8 mouse cellular contexts compared by ENCODE assay signal in genomic region chr1:191527921-191528612, GRCm38 (mm10). TPM values are rescaled to one million over a fixed set of nuclear protein-coding genes. Genes with fewer than 3 reads are reported as not detected.
DNase-seq lines count a peak whose midpoint lies in the region; ATAC-seq and TF ChIP-seq lines count a peak whose summit lies in the region.

No protein-coding gene starts in this region.

- H3K27ac ChIP-seq in kidney, adult 2 months (ENCODE audit: insufficient read depth, low read depth, low read length), result no peak overlapping the region
- H3K27ac ChIP-seq in MEL (ENCODE audit: control insufficient read depth, low read depth, low read length), result no peak overlapping the region
- H3K27ac ChIP-seq in embryonic facial prominence, embryonic 14.5 days (replicated peaks; ENCODE audit: low read depth, low read length), result peak overlapping the region; percentile 49
- peak overlapping the region; percentile 67 for H3K27ac ChIP-seq in limb, embryonic 15.5 days
- no peak overlapping the region for H3K27ac ChIP-seq in hindbrain, embryonic 12.5 days
- no peak overlapping the region for H3K27ac ChIP-seq in midbrain, embryonic 16.5 days (ENCODE audit: low read length)

- TF ChIP-seq EP300 in MEL (IDR thresholded peaks at IDR 0.05; ENCODE audit: low read depth in 1 of 2, low read length in 2 of 2), result no peak

- no peaks in the 10 kb centered on the region for H3K27me3 ChIP-seq in kidney, adult 2 months (replicated peaks; ENCODE audit: control insufficient read depth, insufficient read depth, low read length)
- no peaks in the 10 kb centered on the region for H3K27me3 ChIP-seq in MEL (ENCODE audit: control insufficient read depth in 1 of 2, insufficient read depth in 2 of 2, low read length in 2 of 2)
- no peaks in the 10 kb centered on the region for H3K27me3 ChIP-seq in embryonic facial prominence, embryonic 14.5 days (replicated peaks; ENCODE audit: control insufficient read depth, insufficient read depth, low read length)
- no peaks in the 10 kb centered on the region for H3K27me3 ChIP-seq in limb, embryonic 15.5 days
- no peaks in the 10 kb centered on the region for H3K27me3 ChIP-seq in hindbrain, embryonic 12.5 days
- no peaks in the 10 kb centered on the region for H3K27me3 ChIP-seq in midbrain, embryonic 16.5 days (ENCODE audit: control insufficient read depth, insufficient read depth, low read depth, low read length)

- TF ChIP-seq CTCF in kidney, adult 2 months (conservative IDR thresholded peaks at IDR 0.05; ENCODE audit: insufficient read depth, insufficient read length, low read depth, low read length), result no peak
- TF ChIP-seq CTCF in MEL (IDR thresholded peaks at IDR 0.05 in 2 of 3, conservative IDR thresholded peaks at IDR 0.05 in 1 of 3; ENCODE audit: control insufficient read depth in 1 of 3, insufficient read depth in 1 of 3, low read depth in 2 of 3, low read length in 3 of 3, poor library complexity in 1 of 3, severe bottlenecking in 1 of 3), result no peak

- no peaks in the 10 kb centered on the region for H3K79me2 ChIP-seq in MEL (ENCODE audit: control insufficient read depth, insufficient read depth, low read length, poor library complexity)

- no peaks in the 10 kb centered on the region for H3K9me3 ChIP-seq in MEL (replicated peaks; ENCODE audit: insufficient read depth, low read length)
- no peaks in the 10 kb centered on the region for H3K9me3 ChIP-seq in embryonic facial prominence, embryonic 14.5 days (ENCODE audit: control insufficient read depth, low read length)
- no peaks in the 10 kb centered on the region for H3K9me3 ChIP-seq in limb, embryonic 15.5 days
- H3K9me3 ChIP-seq in hindbrain, embryonic 12.5 days (replicated peaks), result no peaks in the 10 kb centered on the region
- H3K9me3 ChIP-seq in midbrain, embryonic 16.5 days (replicated peaks; ENCODE audit: control insufficient read depth, low read length, poor library complexity, severe bottlenecking), result no peaks in the 10 kb centered on the region

- DNase-seq in kidney, adult 2 months, result peak; percentile 23
- no peak for DNase-seq in kidney, adult 8-10 months
- DNase-seq in MEL (ENCODE audit: low read depth, low spot score), result peak; percentile 35
- peak; percentile 67 for DNase-seq in embryonic facial prominence, embryonic 14.5 days (ENCODE audit: low spot score)

- no peaks in the 10 kb centered on the region for H3K4me1 ChIP-seq in kidney, adult 2 months (ENCODE audit: control insufficient read depth, insufficient read depth, low read length)
- no peaks in the 10 kb centered on the region; a peak in 1 of 4 replicates for H3K4me1 ChIP-seq in MEL (ENCODE audit: control insufficient read depth in 1 of 2, insufficient read depth in 2 of 2, low read length in 2 of 2)
- no peaks in the 10 kb centered on the region for H3K4me1 ChIP-seq in embryonic facial prominence, embryonic 14.5 days (ENCODE audit: control insufficient read depth, insufficient read depth, low read length)
- H3K4me1 ChIP-seq in limb, embryonic 15.5 days, result peaks cover 8% of the 10 kb centered on the region
- H3K4me1 ChIP-seq in hindbrain, embryonic 12.5 days, result no peaks in the 10 kb centered on the region
- H3K4me1 ChIP-seq in midbrain, embryonic 16.5 days (ENCODE audit: control insufficient read depth, insufficient read depth, low read length), result no peaks in the 10 kb centered on the region

- peak; percentile 28; the same call in 1 of the 2 replicates for ATAC-seq in embryonic facial prominence, embryonic 14.5 days (ENCODE audit: low read depth)
- ATAC-seq in limb, embryonic 15.5 days (ENCODE audit: insufficient number of reproducible peaks, low FRiP score, low TSS enrichment, low read depth), result peak; percentile 35; the same call in 1 of the 2 replicates
- ATAC-seq in hindbrain, embryonic 12.5 days (ENCODE audit: low FRiP score), result no peak
- ATAC-seq in midbrain, embryonic 16.5 days, result no peak
- ATAC-seq in granulocyte monocyte progenitor cell, adult 5-6 weeks (replicated peaks; ENCODE audit: poor library complexity, severe bottlenecking), result no peak

- no peak for TF ChIP-seq RAD21 in MEL (IDR thresholded peaks at IDR 0.05; ENCODE audit: low read depth, low read length)

- H3K4me3 ChIP-seq in kidney, adult 2 months (ENCODE audit: insufficient read depth, low read depth, low read length), result no peak overlapping the region
- no peak overlapping the region for H3K4me3 ChIP-seq in MEL (ENCODE audit: control insufficient read depth in 1 of 2, insufficient read depth in 1 of 2, low read depth in 2 of 2, low read length in 2 of 2)
- no peak overlapping the region for H3K4me3 ChIP-seq in embryonic facial prominence, embryonic 14.5 days (ENCODE audit: low read depth, low read length)
- H3K4me3 ChIP-seq in limb, embryonic 15.5 days, result no peak overlapping the region
- no peak overlapping the region for H3K4me3 ChIP-seq in hindbrain, embryonic 12.5 days
- H3K4me3 ChIP-seq in midbrain, embryonic 16.5 days (ENCODE audit: low read depth, low read length), result no peak overlapping the region

- WGBS in kidney, adult 2 months, result 42% methylated on average over 4 of the region's 4 CpGs
- 40% methylated on average over 4 of the region's 4 CpGs for WGBS in embryonic facial prominence, embryonic 14.5 days
- 34% methylated on average over 4 of the region's 4 CpGs for WGBS in limb, embryonic 15.5 days
- WGBS in hindbrain, embryonic 12.5 days, result 76% methylated on average over 4 of the region's 4 CpGs
- WGBS in midbrain, embryonic 16.5 days, result 75% methylated on average over 4 of the region's 4 CpGs

- H3K4me2 ChIP-seq in embryonic facial prominence, embryonic 14.5 days (ENCODE audit: low read depth, low read length), result no peak overlapping the region
- H3K4me2 ChIP-seq in limb, embryonic 15.5 days, result no peak overlapping the region
- no peak overlapping the region for H3K4me2 ChIP-seq in hindbrain, embryonic 12.5 days (replicated peaks)
- H3K4me2 ChIP-seq in midbrain, embryonic 16.5 days (ENCODE audit: low read length), result no peak overlapping the region

- H3K9ac ChIP-seq in MEL (ENCODE audit: control insufficient read depth, low read depth, low read length, poor library complexity, severe bottlenecking), result no peak overlapping the region
- no peak overlapping the region for H3K9ac ChIP-seq in embryonic facial prominence, embryonic 14.5 days (ENCODE audit: low read depth, low read length)
- no peak overlapping the region for H3K9ac ChIP-seq in limb, embryonic 15.5 days
- H3K9ac ChIP-seq in hindbrain, embryonic 12.5 days, result no peak overlapping the region
- no peak overlapping the region for H3K9ac ChIP-seq in midbrain, embryonic 16.5 days (ENCODE audit: low read depth, low read length)

- TF ChIP-seq POLR2A in kidney, adult 2 months (IDR thresholded peaks at IDR 0.05; ENCODE audit: low read depth, low read length), result no peak
- TF ChIP-seq POLR2A in MEL (IDR thresholded peaks at IDR 0.05; ENCODE audit: control insufficient read depth in 1 of 2, insufficient read depth in 1 of 2, low read depth in 1 of 2, low read length in 2 of 2, poor library complexity in 1 of 2), result no peak

- no peaks in the 10 kb centered on the region for H3K36me3 ChIP-seq in kidney, adult 2 months (ENCODE audit: control insufficient read depth, insufficient read depth, low read length)
- H3K36me3 ChIP-seq in MEL (ENCODE audit: control insufficient read depth in 1 of 2, insufficient read depth in 2 of 2, low read length in 2 of 2), result peaks cover 0 to 3% of the 10 kb centered on the region in 2 experiments; a peak in 2 of 4 replicates
- H3K36me3 ChIP-seq in embryonic facial prominence, embryonic 14.5 days (ENCODE audit: control insufficient read depth, insufficient read depth, low read length), result no peaks in the 10 kb centered on the region
- H3K36me3 ChIP-seq in limb, embryonic 15.5 days, result 0 out of 2 replicates have a peak, but pooled peaks cover 2% of the 10 kb centered on the region
- H3K36me3 ChIP-seq in hindbrain, embryonic 12.5 days, result no peaks in the 10 kb centered on the region
- no peaks in the 10 kb centered on the region for H3K36me3 ChIP-seq in midbrain, embryonic 16.5 days (ENCODE audit: control insufficient read depth, insufficient read depth, low read length)

TF ChIP-seq in MEL, 35 proteins besides CTCF, POLR2A, EP300 and RAD21 (continues in another document):
- TF ChIP-seq E2F4 (IDR thresholded peaks at IDR 0.05; ENCODE audit: borderline replicate concordance, low read depth, low read length), result no peak
- TF ChIP-seq GATA1 (IDR thresholded peaks at IDR 0.05; ENCODE audit: low read depth, low read length), result peak; percentile 34; the same call in 1 of the 2 replicates
- no peak for TF ChIP-seq UBTF (IDR thresholded peaks at IDR 0.05; ENCODE audit: borderline replicate concordance, insufficient read depth, low read depth, low read length)
- no peak for TF ChIP-seq ZMIZ1 (IDR thresholded peaks at IDR 0.05; ENCODE audit: low read depth, low read length)
- no peak for TF ChIP-seq MEF2A (IDR thresholded peaks at IDR 0.05; ENCODE audit: extremely low read depth, insufficient replicate concordance, low read depth, low read length, poor library complexity, severe bottlenecking)

RNA-seq across cellular contexts. Expression of gene Dtl, which starts 47.3 kb away (rescaled TPM):
- polyA plus RNA-seq in kidney, adult 2 months (2012; rRNA removed), result 0.14 and 0.20 TPM in 2 replicates
- total RNA-seq in MEL (2012; rRNA removed), result 37.2 and 42.3 TPM in 2 replicates
- 10 to 100 TPM; 53.5 to 64.6 TPM for polyA plus RNA-seq in MEL (2012; ENCODE audit: insufficient read depth in 1 of 2, insufficient read length in 2 of 2, low read depth in 1 of 2, low replicate concordance in 2 of 2, missing spikeins in 1 of 2)
- 37.6 and 43.0 TPM in 2 replicates for polyA plus RNA-seq in embryonic facial prominence, embryonic 14.5 days (2014; fragmentation: Nextera tagmentation; extraction: Ambion mirVana)
- 44.0 and 47.7 TPM in 2 replicates for polyA plus RNA-seq in limb, embryonic 15.5 days (2015; fragmentation: Nextera tagmentation; extraction: Ambion mirVana)
- polyA plus RNA-seq in hindbrain, embryonic 12.5 days (2016; fragmentation: Nextera tagmentation; extraction: Ambion mirVana), result 38.9 and 39.9 TPM in 2 replicates
- 3.4 and 5.9 TPM in 2 replicates for polyA plus RNA-seq in midbrain, embryonic 16.5 days (2015; fragmentation: Nextera tagmentation; extraction: Ambion mirVana)
- 90.6 and 123 TPM in 2 replicates for total RNA-seq in granulocyte monocyte progenitor cell, adult 5-6 weeks (2014; fragmentation: Nextera tagmentation)
- total RNA-seq in granulocyte monocyte progenitor cell, adult 5-6 weeks (2017), result 76.1 and 84.1 TPM in 2 replicates

RNA-seq across cellular contexts. Expression of gene Ints7, which starts 47.4 kb away (rescaled TPM):
- polyA plus RNA-seq in kidney, adult 2 months (2012; rRNA removed), result 12.2 and 12.7 TPM in 2 replicates
- 44.2 and 47.2 TPM in 2 replicates for total RNA-seq in MEL (2012; rRNA removed)
- polyA plus RNA-seq in MEL (2012; ENCODE audit: insufficient read depth in 1 of 2, insufficient read length in 2 of 2, low read depth in 1 of 2, low replicate concordance in 2 of 2, missing spikeins in 1 of 2), result 10 to 100 TPM; 83.5 to 84.5 TPM
- polyA plus RNA-seq in embryonic facial prominence, embryonic 14.5 days (2014; fragmentation: Nextera tagmentation; extraction: Ambion mirVana), result 31.1 and 39.1 TPM in 2 replicates
- 41.3 and 44.6 TPM in 2 replicates for polyA plus RNA-seq in limb, embryonic 15.5 days (2015; fragmentation: Nextera tagmentation; extraction: Ambion mirVana)
- polyA plus RNA-seq in hindbrain, embryonic 12.5 days (2016; fragmentation: Nextera tagmentation; extraction: Ambion mirVana), result 64.4 and 68.4 TPM in 2 replicates
- polyA plus RNA-seq in midbrain, embryonic 16.5 days (2015; fragmentation: Nextera tagmentation; extraction: Ambion mirVana), result 34.7 and 35.2 TPM in 2 replicates
- total RNA-seq in granulocyte monocyte progenitor cell, adult 5-6 weeks (2014; fragmentation: Nextera tagmentation), result 64.6 and 78.4 TPM in 2 replicates
- 55.9 and 62.3 TPM in 2 replicates for total RNA-seq in granulocyte monocyte progenitor cell, adult 5-6 weeks (2017)

Comparison
In these comparisons a context has a peak if more than half of its experiments do, and no peak if none do; other contexts are left out.
1. DNase-seq: peak in kidney, adult 2 months (single experiment), MEL (single experiment) and embryonic facial prominence, embryonic 14.5 days (single experiment); none in kidney, adult 8-10 months (0 of 2).
2. H3K27ac ChIP-seq: peak in embryonic facial prominence, embryonic 14.5 days (single experiment) and limb, embryonic 15.5 days (single experiment); none in kidney, adult 2 months (single experiment), MEL (single experiment), hindbrain, embryonic 12.5 days (single experiment) and midbrain, embryonic 16.5 days (single experiment).
3. ATAC-seq: peak in embryonic facial prominence, embryonic 14.5 days (single experiment) and limb, embryonic 15.5 days (single experiment); none in hindbrain, embryonic 12.5 days (single experiment), midbrain, embryonic 16.5 days (single experiment) and granulocyte monocyte progenitor cell, adult 5-6 weeks (single experiment).